ENCODE assay signal across 15 mouse cellular contexts in genomic region chr7:121077311-121077710, GRCm38 (mm10). TPM values are rescaled to one million over a fixed set of nuclear protein-coding genes. Genes with fewer than 3 reads are reported as not detected.
DNase-seq lines count a peak whose midpoint lies in the region; ATAC-seq lines count a peak whose summit lies in the region.
"Had no signal": no experiment of that assay in that cellular context is flagged by ENCODE, and none has a peak within 500 bp of the region (broad histone marks: within the 10 kb centered on the region; RNA-seq: fewer than 3 reads in every experiment).

No protein-coding gene starts in this region.

- 92% methylated on average over 6 of the region's 6 CpGs for WGBS in hindbrain, embryonic 13.5 days
- 91% methylated on average over 6 of the region's 6 CpGs for WGBS in hindbrain, embryonic 12.5 days
- 88% methylated on average over 6 of the region's 6 CpGs for WGBS in limb, embryonic 12.5 days
- WGBS in limb, embryonic 10.5 days, result 94% methylated on average over 6 of the region's 6 CpGs
- 93% methylated on average over 6 of the region's 6 CpGs for WGBS in embryonic facial prominence, embryonic 14.5 days
- 96% methylated on average over 6 of the region's 6 CpGs for WGBS in neural tube, embryonic 14.5 days

- peaks cover 5% of the 10 kb centered on the region for H3K4me1 ChIP-seq in hindbrain, embryonic 13.5 days (replicated peaks)
- H3K4me1 ChIP-seq in hindbrain, embryonic 12.5 days, result 0 out of 2 replicates have a peak, but pooled peaks cover 3% of the 10 kb centered on the region
- H3K4me1 ChIP-seq in limb, embryonic 12.5 days (replicated peaks), result 0 out of 2 replicates have a peak, but pooled peaks cover 7% of the 10 kb centered on the region
- H3K4me1 ChIP-seq in limb, embryonic 10.5 days, result peaks cover 8% of the 10 kb centered on the region
- no peaks in the 10 kb centered on the region for H3K4me1 ChIP-seq in embryonic facial prominence, embryonic 14.5 days (ENCODE audit: control insufficient read depth, insufficient read depth, low read length)
- no peaks in the 10 kb centered on the region for H3K4me1 ChIP-seq in neural tube, embryonic 14.5 days (ENCODE audit: control insufficient read depth, insufficient read depth, low read length)
- H3K4me1 ChIP-seq: embryonic facial prominence, embryonic 13.5 days; limb, embryonic 15.5 days; megakaryocyte, embryonic 14.5 days; stomach, embryonic 15.5 days had no signal

- no peak overlapping the region for H3K27ac ChIP-seq in hindbrain, embryonic 13.5 days
- no peak overlapping the region for H3K27ac ChIP-seq in hindbrain, embryonic 12.5 days
- H3K27ac ChIP-seq in limb, embryonic 12.5 days, result no peak overlapping the region
- no peak overlapping the region for H3K27ac ChIP-seq in limb, embryonic 10.5 days
- no peak overlapping the region for H3K27ac ChIP-seq in embryonic facial prominence, embryonic 14.5 days (replicated peaks; ENCODE audit: low read depth, low read length)
- H3K27ac ChIP-seq in neural tube, embryonic 14.5 days (ENCODE audit: low read depth, low read length), result no peak overlapping the region
- H3K27ac ChIP-seq: embryonic facial prominence, embryonic 13.5 days; heart, embryonic 10.5 days; limb, embryonic 15.5 days; liver, embryonic 14.5 days; stomach, embryonic 15.5 days had no signal

- H3K4me3 ChIP-seq in hindbrain, embryonic 13.5 days, result no peak overlapping the region
- no peak overlapping the region for H3K4me3 ChIP-seq in hindbrain, embryonic 12.5 days
- no peak overlapping the region for H3K4me3 ChIP-seq in limb, embryonic 12.5 days (replicated peaks)
- H3K4me3 ChIP-seq in limb, embryonic 10.5 days, result no peak overlapping the region
- no peak overlapping the region for H3K4me3 ChIP-seq in embryonic facial prominence, embryonic 14.5 days (ENCODE audit: low read depth, low read length)
- H3K4me3 ChIP-seq in neural tube, embryonic 14.5 days (ENCODE audit: low read depth, low read length), result no peak overlapping the region
- H3K4me3 ChIP-seq: embryonic facial prominence, embryonic 13.5 days; heart, embryonic 10.5 days; limb, embryonic 15.5 days; megakaryocyte, embryonic 14.5 days; stomach, embryonic 15.5 days had no signal

- peaks cover 28% of the 10 kb centered on the region for H3K36me3 ChIP-seq in hindbrain, embryonic 13.5 days
- peaks cover 29% of the 10 kb centered on the region for H3K36me3 ChIP-seq in hindbrain, embryonic 12.5 days
- H3K36me3 ChIP-seq in limb, embryonic 12.5 days, result peaks cover 63% of the 10 kb centered on the region
- H3K36me3 ChIP-seq in limb, embryonic 10.5 days, result peaks cover 71% of the 10 kb centered on the region
- peaks cover 32% of the 10 kb centered on the region for H3K36me3 ChIP-seq in embryonic facial prominence, embryonic 14.5 days (ENCODE audit: control insufficient read depth, insufficient read depth, low read length)
- peaks cover 12% of the 10 kb centered on the region; the same call in 1 of the 2 replicates for H3K36me3 ChIP-seq in neural tube, embryonic 14.5 days (ENCODE audit: control insufficient read depth, insufficient read depth, low read length)

- no peaks in the 10 kb centered on the region for H3K9me3 ChIP-seq in hindbrain, embryonic 13.5 days
- H3K9me3 ChIP-seq in hindbrain, embryonic 12.5 days (replicated peaks), result no peaks in the 10 kb centered on the region
- H3K9me3 ChIP-seq in limb, embryonic 12.5 days, result peaks cover 6% of the 10 kb centered on the region; the same call in 1 of the 2 replicates
- H3K9me3 ChIP-seq in limb, embryonic 10.5 days (replicated peaks), result no peaks in the 10 kb centered on the region
- no peaks in the 10 kb centered on the region for H3K9me3 ChIP-seq in embryonic facial prominence, embryonic 14.5 days (ENCODE audit: control insufficient read depth, low read length)
- H3K9me3 ChIP-seq in neural tube, embryonic 14.5 days (ENCODE audit: control insufficient read depth, low read length), result no peaks in the 10 kb centered on the region
- H3K9me3 ChIP-seq: embryonic facial prominence, embryonic 13.5 days; heart, embryonic 10.5 days; limb, embryonic 15.5 days; megakaryocyte, embryonic 14.5 days; stomach, embryonic 15.5 days had no signal

- no peak overlapping the region for H3K9ac ChIP-seq in hindbrain, embryonic 13.5 days
- no peak overlapping the region for H3K9ac ChIP-seq in hindbrain, embryonic 12.5 days
- H3K9ac ChIP-seq in limb, embryonic 12.5 days (replicated peaks), result no peak overlapping the region
- H3K9ac ChIP-seq in embryonic facial prominence, embryonic 14.5 days (ENCODE audit: low read depth, low read length), result no peak overlapping the region
- H3K9ac ChIP-seq in neural tube, embryonic 14.5 days (replicated peaks; ENCODE audit: low read depth, low read length), result no peak overlapping the region
- H3K9ac ChIP-seq: embryonic facial prominence, embryonic 13.5 days; limb, embryonic 15.5 days; liver, embryonic 14.5 days; lung, embryonic 14.5 days; stomach, embryonic 15.5 days had no signal

- no peaks in the 10 kb centered on the region for H3K27me3 ChIP-seq in hindbrain, embryonic 13.5 days
- H3K27me3 ChIP-seq in hindbrain, embryonic 12.5 days, result no peaks in the 10 kb centered on the region
- no peaks in the 10 kb centered on the region for H3K27me3 ChIP-seq in limb, embryonic 12.5 days
- no peaks in the 10 kb centered on the region for H3K27me3 ChIP-seq in limb, embryonic 10.5 days (ENCODE audit: low read depth, poor library complexity, severe bottlenecking)
- no peaks in the 10 kb centered on the region for H3K27me3 ChIP-seq in embryonic facial prominence, embryonic 14.5 days (replicated peaks; ENCODE audit: control insufficient read depth, insufficient read depth, low read length)
- H3K27me3 ChIP-seq in neural tube, embryonic 14.5 days (ENCODE audit: control insufficient read depth, insufficient read depth, low read length), result no peaks in the 10 kb centered on the region
- H3K27me3 ChIP-seq: embryonic facial prominence, embryonic 13.5 days; limb, embryonic 15.5 days; megakaryocyte, embryonic 14.5 days; stomach, embryonic 15.5 days had no signal

- DNase-seq in limb, embryonic 10.5 days (ENCODE audit: low spot score), result no peak
- DNase-seq in embryonic facial prominence, embryonic 14.5 days (ENCODE audit: low spot score), result no peak
- no peak for DNase-seq in layer of hippocampus, postnatal 25 days (ENCODE audit: extremely low spot score in 1 of 2, low spot score in 1 of 2)

- no peak overlapping the region for H3K4me2 ChIP-seq in hindbrain, embryonic 13.5 days
- no peak overlapping the region for H3K4me2 ChIP-seq in hindbrain, embryonic 12.5 days (replicated peaks)
- H3K4me2 ChIP-seq in limb, embryonic 12.5 days, result no peak overlapping the region
- no peak overlapping the region for H3K4me2 ChIP-seq in embryonic facial prominence, embryonic 14.5 days (ENCODE audit: low read depth, low read length)
- no peak overlapping the region for H3K4me2 ChIP-seq in neural tube, embryonic 14.5 days (ENCODE audit: low read depth, low read length)
- H3K4me2 ChIP-seq: embryonic facial prominence, embryonic 13.5 days; limb, embryonic 15.5 days; lung, embryonic 14.5 days; stomach, embryonic 15.5 days had no signal

- peak; percentile 24; the same call in 1 of the 2 replicates for ATAC-seq in hindbrain, embryonic 13.5 days (ENCODE audit: low FRiP score)
- no peak for ATAC-seq in hindbrain, embryonic 12.5 days (ENCODE audit: low FRiP score)
- peak; percentile 21; the same call in 1 of the 2 replicates for ATAC-seq in limb, embryonic 12.5 days (ENCODE audit: insufficient number of reproducible peaks, insufficient read depth, low FRiP score, low TSS enrichment, low read depth)
- ATAC-seq in embryonic facial prominence, embryonic 14.5 days (ENCODE audit: low read depth), result 0 out of 2 replicates have a peak, but pooled peaks have one; percentile 18
- peak; percentile 41; the same call in 1 of the 2 replicates for ATAC-seq in neural tube, embryonic 14.5 days (ENCODE audit: low read depth)
- ATAC-seq: inflammation-experienced regulatory T-cells, adult 6 months had no signal

RNA-seq across cellular contexts. Expression of gene Igsf6, which starts 2.9 kb away (rescaled TPM):
- polyA plus RNA-seq in hindbrain, embryonic 13.5 days (2015; fragmentation: Nextera tagmentation; extraction: Ambion mirVana), result 1.2 and 1.3 TPM in 2 replicates
- 0.88 and 1.3 TPM in 2 replicates for polyA plus RNA-seq in hindbrain, embryonic 12.5 days (2016; fragmentation: Nextera tagmentation; extraction: Ambion mirVana)
- 0.79 and 1.3 TPM in 2 replicates for polyA plus RNA-seq in limb, embryonic 12.5 days (2016; fragmentation: Nextera tagmentation; extraction: Ambion mirVana)
- 0.65 and 1.1 TPM in 2 replicates for polyA plus RNA-seq in limb, embryonic 10.5 days (2016; fragmentation: Nextera tagmentation; extraction: Ambion mirVana)
- polyA plus RNA-seq in embryonic facial prominence, embryonic 14.5 days (2014; fragmentation: Nextera tagmentation; extraction: Ambion mirVana), result 2.2 and 2.6 TPM in 2 replicates
- polyA plus RNA-seq in neural tube, embryonic 14.5 days (2014; fragmentation: Nextera tagmentation; extraction: Ambion mirVana), result 0.87 and 1.6 TPM in 2 replicates
- under 1 TPM; 0.27 to 0.33 TPM for total RNA-seq in layer of hippocampus, postnatal 25 days (2021)

RNA-seq across cellular contexts. Expression of gene Otoa, which starts 4.1 kb away (rescaled TPM):
- 0.25 and 0.53 TPM in 2 replicates for polyA plus RNA-seq in hindbrain, embryonic 13.5 days (2015; fragmentation: Nextera tagmentation; extraction: Ambion mirVana)
- 0.56 and 2.3 TPM in 2 replicates for polyA plus RNA-seq in hindbrain, embryonic 12.5 days (2016; fragmentation: Nextera tagmentation; extraction: Ambion mirVana)
- 0.36 TPM in 1 of 2 replicates, not detected in the other for polyA plus RNA-seq in limb, embryonic 12.5 days (2016; fragmentation: Nextera tagmentation; extraction: Ambion mirVana)
- not detected in 2 replicates for polyA plus RNA-seq in limb, embryonic 10.5 days (2016; fragmentation: Nextera tagmentation; extraction: Ambion mirVana)
- polyA plus RNA-seq in embryonic facial prominence, embryonic 14.5 days (2014; fragmentation: Nextera tagmentation; extraction: Ambion mirVana), result 0.85 and 1.1 TPM in 2 replicates
- polyA plus RNA-seq in neural tube, embryonic 14.5 days (2014; fragmentation: Nextera tagmentation; extraction: Ambion mirVana), result 0.09 and 0.13 TPM in 2 replicates
- total RNA-seq in layer of hippocampus, postnatal 25 days (2021), result 1 to 10 TPM in 1 of 2 experiments, under 1 TPM in 1; 0.47 to 2.4 TPM
- polyA plus RNA-seq: inflammation-experienced regulatory T-cells, adult 6 months had no signal

RNA-seq across cellular contexts. Expression of gene Mettl9, which starts 43.1 kb away (rescaled TPM):
- polyA plus RNA-seq in hindbrain, embryonic 13.5 days (2015; fragmentation: Nextera tagmentation; extraction: Ambion mirVana), result 202 and 207 TPM in 2 replicates
- 232 and 238 TPM in 2 replicates for polyA plus RNA-seq in hindbrain, embryonic 12.5 days (2016; fragmentation: Nextera tagmentation; extraction: Ambion mirVana)
- polyA plus RNA-seq in limb, embryonic 12.5 days (2016; fragmentation: Nextera tagmentation; extraction: Ambion mirVana), result 309 and 334 TPM in 2 replicates
- polyA plus RNA-seq in limb, embryonic 10.5 days (2016; fragmentation: Nextera tagmentation; extraction: Ambion mirVana), result 205 and 223 TPM in 2 replicates
- 142 and 151 TPM in 2 replicates for polyA plus RNA-seq in embryonic facial prominence, embryonic 14.5 days (2014; fragmentation: Nextera tagmentation; extraction: Ambion mirVana)
- 200 and 204 TPM in 2 replicates for polyA plus RNA-seq in neural tube, embryonic 14.5 days (2014; fragmentation: Nextera tagmentation; extraction: Ambion mirVana)
- total RNA-seq in layer of hippocampus, postnatal 25 days (2021), result 10 to 100 TPM; 77.1 to 81.2 TPM
